Mouse (Mus musculus): ENCODE results near the gene Zfhx3. TPM values are rescaled to one million over a fixed set of nuclear protein-coding genes. Genes with fewer than 3 reads are reported as not detected.
A peak's percentile ranks its signal among the peaks of the same experiment; 100 is the strongest.

Gene Zfhx3
- polyA plus RNA-seq, 1 experiment from 2014 or later, result 19.8 TPM

DNA sequence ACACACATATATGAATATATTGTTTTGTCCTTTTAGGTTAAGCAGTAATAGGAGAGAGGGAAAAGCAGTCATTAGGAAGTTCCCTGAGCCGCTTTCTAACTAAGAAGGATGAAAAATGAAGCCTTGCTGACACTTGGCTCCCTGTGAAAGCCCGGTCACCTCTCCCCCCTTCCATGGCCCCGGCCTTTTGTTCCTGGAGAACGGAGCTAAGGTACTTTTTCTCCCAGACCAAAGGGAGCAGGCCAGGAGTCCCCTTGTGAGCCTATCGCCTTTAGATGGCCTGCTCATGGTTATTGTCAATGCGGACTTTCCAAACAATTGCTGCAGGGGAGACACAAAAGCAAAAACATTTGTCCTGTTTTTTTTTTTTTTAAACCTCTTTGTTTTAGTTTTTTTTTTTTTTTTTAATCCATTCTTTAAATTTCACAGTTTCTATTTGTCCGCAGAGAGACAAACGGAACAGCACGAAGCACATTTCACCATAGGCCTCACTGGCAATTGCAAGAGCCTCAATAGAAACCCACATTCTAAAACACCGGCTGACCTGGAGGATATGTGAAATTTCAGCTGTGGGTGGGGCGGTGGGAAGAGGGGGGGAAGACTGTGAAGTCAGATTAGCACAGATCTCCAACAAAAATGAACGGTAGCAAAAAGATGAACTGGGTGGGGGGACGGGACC, 767.6 kb downstream of the Zfhx3 start:
- no peaks in the 10 kb centered on the region for H3K36me3 ChIP-seq (ENCODE audit: insufficient read depth)
- peak overlapping the region; percentile 14; the same call in 1 of the 2 replicates for H3K9ac ChIP-seq
- H3K4me1 ChIP-seq (ENCODE audit: insufficient read depth), result peaks cover 57% of the 10 kb centered on the region
- no peaks in the 10 kb centered on the region for H3K9me3 ChIP-seq (ENCODE audit: low read depth, low read length)
- ATAC-seq (ENCODE audit: insufficient read depth) (no peak), DNase-seq (no peak)
- H3K4me2 ChIP-seq, result peak overlapping the region; percentile 41
- WGBS, result 35% methylated on average over 13 of the region's 13 CpGs
- peak overlapping the region; percentile 69; the same call in 1 of the 2 replicates for H3K27ac ChIP-seq (ENCODE audit: low read depth)
- no peak overlapping the region for H3K4me3 ChIP-seq (ENCODE audit: low read depth, low read length)
- TF ChIP-seq CTCF (IDR thresholded peaks at IDR 0.05; ENCODE audit: low read depth), result no peak
- no peaks in the 10 kb centered on the region for H3K27me3 ChIP-seq (ENCODE audit: insufficient read depth, low read length)

- Histone ChIP-seq H3K4me3 (ENCODE audit: low read depth, low read length) (no peak overlapping the region), H3K4me1 (ENCODE audit: insufficient read depth) (peaks cover 57% of the 10 kb centered on the region), H3K36me3 (ENCODE audit: insufficient read depth) (no peaks in the 10 kb centered on the region), H3K4me2 (peak overlapping the region; percentile 97), H3K27me3 (ENCODE audit: insufficient read depth, low read length) (no peaks in the 10 kb centered on the region), H3K9me3 (ENCODE audit: low read depth, low read length) (no peaks in the 10 kb centered on the region), H3K27ac (ENCODE audit: low read depth) (peak overlapping the region; percentile 69; the same call in 1 of the 2 replicates), H3K9ac (peak overlapping the region; percentile 14; the same call in 1 of the 2 replicates)
- no peak for TF ChIP-seq CTCF (IDR thresholded peaks at IDR 0.05; ENCODE audit: low read depth)
- WGBS, result 12% methylated on average over 8 of the region's 8 CpGs
- ATAC-seq (ENCODE audit: insufficient read depth) (no peak), DNase-seq (no peak)
Observed at GRCm38 (mm10) chr8:108710607-108711489, 768.4 kb downstream of the Zfhx3 start.

DNA sequence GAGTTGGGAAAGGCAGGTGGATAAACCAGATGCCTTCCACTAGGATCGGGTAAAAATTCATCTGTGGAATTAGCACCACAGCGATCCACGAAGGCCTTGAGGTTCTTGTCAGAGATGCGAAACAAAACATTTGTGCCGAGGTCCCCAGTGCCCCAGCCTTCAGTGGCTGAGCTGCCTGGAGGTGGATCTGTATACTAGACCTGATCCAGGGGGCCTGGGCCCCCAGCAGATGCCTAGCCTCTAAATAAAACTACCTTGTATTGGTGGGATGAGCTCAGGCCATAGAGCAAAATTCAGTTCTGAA, 769.0 kb downstream of the Zfhx3 start:
- DNase-seq (no peak), ATAC-seq (ENCODE audit: insufficient read depth) (no peak)
- H3K9ac ChIP-seq, result peak overlapping the region; percentile 10; the same call in 1 of the 2 replicates
- no peaks in the 10 kb centered on the region for H3K27me3 ChIP-seq (ENCODE audit: insufficient read depth, low read length)
- peak overlapping the region; percentile 69; the same call in 1 of the 2 replicates for H3K27ac ChIP-seq (ENCODE audit: low read depth)
- H3K9me3 ChIP-seq (ENCODE audit: low read depth, low read length), result no peaks in the 10 kb centered on the region
- no peak overlapping the region for H3K4me3 ChIP-seq (ENCODE audit: low read depth, low read length)
- peaks cover 57% of the 10 kb centered on the region for H3K4me1 ChIP-seq (ENCODE audit: insufficient read depth)
- WGBS, result 35% methylated on average over 5 of the region's 5 CpGs
- peak overlapping the region; percentile 97; the same call in 1 of the 2 replicates for H3K4me2 ChIP-seq
- H3K36me3 ChIP-seq (ENCODE audit: insufficient read depth), result no peaks in the 10 kb centered on the region
- no peak for TF ChIP-seq CTCF (IDR thresholded peaks at IDR 0.05; ENCODE audit: low read depth)

- Histone ChIP-seq H3K36me3 (ENCODE audit: insufficient read depth) (no peaks in the 10 kb centered on the region), H3K27ac (ENCODE audit: low read depth) (peak overlapping the region; percentile 69), H3K4me3 (ENCODE audit: low read depth, low read length) (no peak overlapping the region; the same call in 1 of the 2 replicates), H3K27me3 (ENCODE audit: insufficient read depth, low read length) (no peaks in the 10 kb centered on the region), H3K9ac (peak overlapping the region; percentile 27), H3K4me1 (ENCODE audit: insufficient read depth) (peaks cover 55% of the 10 kb centered on the region), H3K4me2 (peak overlapping the region; percentile 97), H3K9me3 (ENCODE audit: low read depth, low read length) (no peaks in the 10 kb centered on the region)
- WGBS, result 6% methylated on average over 14 of the region's 14 CpGs
- no peak for ATAC-seq (ENCODE audit: insufficient read depth)
- TF ChIP-seq CTCF (IDR thresholded peaks at IDR 0.05; ENCODE audit: low read depth), result no peak
- peak; percentile 76 for DNase-seq
Observed at GRCm38 (mm10) chr8:108712001-108712411, 769.6 kb downstream of the Zfhx3 start.

DNA sequence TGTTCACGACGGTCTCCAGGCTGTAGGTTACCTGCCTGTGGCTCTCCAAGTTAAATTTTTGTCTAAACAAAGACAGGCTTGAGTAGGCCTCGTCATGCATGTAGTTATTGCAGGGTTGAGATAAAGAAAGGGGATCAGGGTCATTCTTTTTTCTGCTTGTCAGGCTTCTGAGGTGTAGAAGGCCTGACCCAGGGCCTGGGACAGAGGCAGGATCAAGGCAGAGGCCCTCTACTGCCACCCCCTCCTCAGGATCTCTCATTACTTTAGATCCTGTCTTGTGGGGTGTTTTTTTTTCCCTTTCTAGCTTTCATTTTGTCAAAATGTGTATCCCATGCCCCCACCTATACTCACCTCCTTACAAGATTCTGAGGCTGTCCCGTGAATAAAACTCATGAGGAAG, 770.2 kb downstream of the Zfhx3 start:
- peak overlapping the region; percentile 69; the same call in 1 of the 2 replicates for H3K27ac ChIP-seq (ENCODE audit: low read depth)
- peaks cover 50% of the 10 kb centered on the region for H3K4me1 ChIP-seq (ENCODE audit: insufficient read depth)
- H3K36me3 ChIP-seq (ENCODE audit: insufficient read depth), result no peaks in the 10 kb centered on the region
- TF ChIP-seq CTCF (IDR thresholded peaks at IDR 0.05; ENCODE audit: low read depth), result no peak
- DNase-seq, result no peak
- H3K4me2 ChIP-seq, result peak overlapping the region; percentile 97
- ATAC-seq (ENCODE audit: insufficient read depth), result no peak
- peak overlapping the region; percentile 27 for H3K9ac ChIP-seq
- no peaks in the 10 kb centered on the region for H3K9me3 ChIP-seq (ENCODE audit: low read depth, low read length)
- no peak overlapping the region for H3K4me3 ChIP-seq (ENCODE audit: low read depth, low read length)
- 34% methylated on average over 4 of the region's 4 CpGs for WGBS
- H3K27me3 ChIP-seq (ENCODE audit: insufficient read depth, low read length), result no peaks in the 10 kb centered on the region

GRCm38 (mm10) chr8:108713346-108714142, 771.1 kb downstream of the Zfhx3 start:
- ATAC-seq (ENCODE audit: insufficient read depth), result no peak
- H3K27ac ChIP-seq (ENCODE audit: low read depth), result peak overlapping the region; percentile 96

More at GRCm38 (mm10) chr8:108713346-108714142, 771.1 kb downstream of the Zfhx3 start:
- Histone ChIP-seq H3K4me2 (peak overlapping the region; percentile 97), H3K36me3 (ENCODE audit: insufficient read depth) (no peaks in the 10 kb centered on the region), H3K4me3 (ENCODE audit: low read depth, low read length) (peak overlapping the region; percentile 77), H3K27me3 (ENCODE audit: insufficient read depth, low read length) (no peaks in the 10 kb centered on the region), H3K4me1 (ENCODE audit: insufficient read depth) (peaks cover 50% of the 10 kb centered on the region), H3K9me3 (ENCODE audit: low read depth, low read length) (no peaks in the 10 kb centered on the region), H3K9ac (peak overlapping the region; percentile 94)
- 26% methylated on average over 19 of the region's 19 CpGs for WGBS
- DNase-seq, result peak; percentile 6
- no peak for TF ChIP-seq CTCF (IDR thresholded peaks at IDR 0.05; ENCODE audit: low read depth)

Measured in lung, embryonic 14.5 days (tissue).